Mouse (Mus musculus): ENCODE measurements around the gene Gm49396. TPM values are rescaled to one million over a fixed set of nuclear protein-coding genes. Genes with fewer than 3 reads are reported as not detected.

The Gm49396 gene
- polyA plus RNA-seq, 1 experiment from 2014 or later = 12.4 TPM

GRCm38 (mm10) chr7:30533941-30534632, 29.1 kb upstream of the Gm49396 start:
- Histone ChIP-seq H3K4me1 (peaks cover 24% of the 10 kb centered on the region), H3K27me3 (no peaks in the 10 kb centered on the region), H3K9me3 (no peaks in the 10 kb centered on the region), H3K4me2 (peak overlapping the region; percentile 87), H3K36me3 (peaks cover 33% of the 10 kb centered on the region), H3K9ac (peak overlapping the region; percentile 69), H3K4me3 (peak overlapping the region; percentile 78), H3K27ac (no peak overlapping the region)
- ATAC-seq (ENCODE audit: insufficient number of reproducible peaks, low FRiP score, low TSS enrichment, low read depth) = no peak; the same call in 1 of the 2 replicates
- 8% methylated on average over 20 of the region's 26 CpGs for WGBS

GRCm38 (mm10) chr7:30534633-30535577, 28.2 kb upstream of the Gm49396 start, which contains the start of gene Arhgap33:
Arhgap33 (minus strand) TSS chr7:30535060.
- peak within 1 kb of the TSS; percentile 87 for H3K4me2 ChIP-seq
- H3K36me3 ChIP-seq = peaks cover 32% of the 10 kb centered on the region
- H3K9ac ChIP-seq = peak within 1 kb of the TSS; percentile 69
- H3K27me3 ChIP-seq = no peaks in the 10 kb centered on the region
- ATAC-seq (ENCODE audit: insufficient number of reproducible peaks, low FRiP score, low TSS enrichment, low read depth) = peak; percentile 93
- peaks cover 24% of the 10 kb centered on the region for H3K4me1 ChIP-seq
- peak within 1 kb of the TSS; percentile 72; the same call in 1 of the 2 replicates for H3K27ac ChIP-seq
- H3K4me3 ChIP-seq = peak within 1 kb of the TSS; percentile 78
- H3K9me3 ChIP-seq = no peaks in the 10 kb centered on the region
- under 1% methylated on average over 49 of the region's 84 CpGs for WGBS

GRCm38 (mm10) chr7:30540572-30540971, 22.6 kb upstream of the Gm49396 start:
- Histone ChIP-seq H3K4me1 (peaks cover 2% of the 10 kb centered on the region), H3K36me3 (peaks cover 41% of the 10 kb centered on the region), H3K4me2 (no peak overlapping the region), H3K9ac (no peak overlapping the region; the same call in 1 of the 2 replicates), H3K9me3 (no peaks in the 10 kb centered on the region), H3K4me3 (no peak overlapping the region), H3K27me3 (no peaks in the 10 kb centered on the region), H3K27ac (no peak overlapping the region)
- 82% methylated on average over 7 of the region's 7 CpGs for WGBS
- ATAC-seq (ENCODE audit: insufficient number of reproducible peaks, low FRiP score, low TSS enrichment, low read depth) = no peak

- Histone ChIP-seq H3K27ac (no peak overlapping the region), H3K36me3 (peaks cover 53% of the 10 kb centered on the region), H3K9ac (no peak overlapping the region), H3K27me3 (no peaks in the 10 kb centered on the region), H3K9me3 (no peaks in the 10 kb centered on the region), H3K4me1 (no peaks in the 10 kb centered on the region), H3K4me2 (no peak overlapping the region), H3K4me3 (no peak overlapping the region)
- no peak for ATAC-seq (ENCODE audit: insufficient number of reproducible peaks, low FRiP score, low TSS enrichment, low read depth)
- 91% methylated on average over 2 of the region's 2 CpGs for WGBS
Measured at GRCm38 (mm10) chr7:30544327-30544726, 18.8 kb upstream of the Gm49396 start.

- Histone ChIP-seq H3K4me1 (peaks cover 17% of the 10 kb centered on the region), H3K9me3 (no peaks in the 10 kb centered on the region), H3K4me2 (no peak overlapping the region), H3K27me3 (no peaks in the 10 kb centered on the region), H3K4me3 (no peak overlapping the region), H3K27ac (no peak overlapping the region), H3K9ac (no peak overlapping the region), H3K36me3 (peaks cover 25% of the 10 kb centered on the region)
- WGBS = 79% methylated on average over 2 of the region's 2 CpGs
- ATAC-seq (ENCODE audit: insufficient number of reproducible peaks, low FRiP score, low TSS enrichment, low read depth) = no peak
Measured at GRCm38 (mm10) chr7:30549880-30550279, 13.3 kb upstream of the Gm49396 start.

- H3K4me1 ChIP-seq = peaks cover 17% of the 10 kb centered on the region
- no peak for ATAC-seq (ENCODE audit: insufficient number of reproducible peaks, low FRiP score, low TSS enrichment, low read depth)
- peaks cover 29% of the 10 kb centered on the region for H3K36me3 ChIP-seq
- H3K4me2 ChIP-seq = no peak overlapping the region
- no peak overlapping the region for H3K27ac ChIP-seq
- WGBS = 93% methylated on average over 1 of the region's 1 CpGs
- no peak overlapping the region for H3K9ac ChIP-seq
- H3K27me3 ChIP-seq = no peaks in the 10 kb centered on the region
- H3K4me3 ChIP-seq = no peak overlapping the region
- H3K9me3 ChIP-seq = no peaks in the 10 kb centered on the region
Measured at GRCm38 (mm10) chr7:30550603-30551002, 12.5 kb upstream of the Gm49396 start.

GRCm38 (mm10) chr7:30551445-30552101, 11.6 kb upstream of the Gm49396 start:
- Histone ChIP-seq H3K9me3 (no peaks in the 10 kb centered on the region), H3K4me2 (peak overlapping the region; percentile 96), H3K27ac (peak overlapping the region; percentile 99), H3K4me3 (peak overlapping the region; percentile 79), H3K9ac (peak overlapping the region; percentile 69), H3K27me3 (no peaks in the 10 kb centered on the region), H3K36me3 (peaks cover 30% of the 10 kb centered on the region), H3K4me1 (peaks cover 17% of the 10 kb centered on the region)
- ATAC-seq (ENCODE audit: insufficient number of reproducible peaks, low FRiP score, low TSS enrichment, low read depth) = peak; percentile 59
- 2% methylated on average over 10 of the region's 10 CpGs for WGBS

GRCm38 (mm10) chr7:30552102-30553020, 10.8 kb upstream of the Gm49396 start, which contains the start of the genes Hspb6 and Proser3:
Hspb6 (plus strand) TSS chr7:30552178.
Proser3 (minus strand) TSS chr7:30552299.
- peak; percentile 94 for ATAC-seq (ENCODE audit: insufficient number of reproducible peaks, low FRiP score, low TSS enrichment, low read depth)
- WGBS = under 1% methylated on average over 44 of the region's 44 CpGs
- H3K36me3 ChIP-seq = peaks cover 36% of the 10 kb centered on the region
- H3K9ac ChIP-seq = peak within 1 kb of the TSS; percentile 69
- peak within 1 kb of the TSS; percentile 99 for H3K27ac ChIP-seq
- H3K4me2 ChIP-seq = peak within 1 kb of the TSS; percentile 96
- no peaks in the 10 kb centered on the region for H3K27me3 ChIP-seq
- H3K4me1 ChIP-seq = peaks cover 17% of the 10 kb centered on the region
- H3K4me3 ChIP-seq = peak within 1 kb of the TSS; percentile 79
- no peaks in the 10 kb centered on the region for H3K9me3 ChIP-seq

- WGBS = under 1% methylated on average over 23 of the region's 23 CpGs
- peaks cover 23% of the 10 kb centered on the region for H3K4me1 ChIP-seq
- H3K9ac ChIP-seq = peak overlapping the region; percentile 66
- no peaks in the 10 kb centered on the region for H3K9me3 ChIP-seq
- H3K27ac ChIP-seq = peak overlapping the region; percentile 99
- no peak for ATAC-seq (ENCODE audit: insufficient number of reproducible peaks, low FRiP score, low TSS enrichment, low read depth)
- H3K36me3 ChIP-seq = peaks cover 36% of the 10 kb centered on the region
- peak overlapping the region; percentile 79 for H3K4me3 ChIP-seq
- peak overlapping the region; percentile 96 for H3K4me2 ChIP-seq
- no peaks in the 10 kb centered on the region for H3K27me3 ChIP-seq
Measured at GRCm38 (mm10) chr7:30553021-30553589, 10.0 kb upstream of the Gm49396 start.

GRCm38 (mm10) chr7:30553810-30554584, 9.1 kb upstream of the Gm49396 start:
- Histone ChIP-seq H3K4me2 (peak overlapping the region; percentile 96), H3K36me3 (peaks cover 35% of the 10 kb centered on the region), H3K27ac (0 out of 2 replicates have a peak overlapping the region, but pooled peaks have one; percentile 99), H3K9ac (0 out of 2 replicates have a peak overlapping the region, but pooled peaks have one; percentile 66), H3K4me3 (peak overlapping the region; percentile 79), H3K9me3 (no peaks in the 10 kb centered on the region), H3K27me3 (no peaks in the 10 kb centered on the region), H3K4me1 (peaks cover 32% of the 10 kb centered on the region)
- WGBS = 80% methylated on average over 22 of the region's 22 CpGs
- ATAC-seq (ENCODE audit: insufficient number of reproducible peaks, low FRiP score, low TSS enrichment, low read depth) = no peak

Measured in limb, embryonic 15.5 days (tissue).